Mouse (Mus musculus): ENCODE data around the gene Cadps2. TPM values are rescaled to one million over a fixed set of nuclear protein-coding genes. Genes with fewer than 3 reads are reported as not detected.

Gene Cadps2
- polyA plus RNA-seq, 1 experiment from 2014 or later: 3.5 TPM

GRCm38 (mm10) chr6:23392711-23393110, 446.5 kb downstream of the Cadps2 start:
- Histone ChIP-seq H3K4me1 (no peaks in the 10 kb centered on the region), H3K27ac (no peak overlapping the region), H3K27me3 (no peaks in the 10 kb centered on the region), H3K9ac (no peak overlapping the region), H3K36me3 (no peaks in the 10 kb centered on the region), H3K4me2 (replicated peaks) (no peak overlapping the region), H3K9me3 (no peaks in the 10 kb centered on the region), H3K4me3 (no peak overlapping the region)
- ATAC-seq (ENCODE audit: low FRiP score, low read depth): no peak
- 90% methylated on average over 4 of the region's 4 CpGs for WGBS

- no peak overlapping the region for H3K4me3 ChIP-seq
- H3K27me3 ChIP-seq: no peaks in the 10 kb centered on the region
- H3K4me2 ChIP-seq (replicated peaks): no peak overlapping the region
- peaks cover 9% of the 10 kb centered on the region for H3K4me1 ChIP-seq
- ATAC-seq (ENCODE audit: low FRiP score, low read depth): no peak
- no peaks in the 10 kb centered on the region for H3K9me3 ChIP-seq
- WGBS: 47% methylated on average over 5 of the region's 5 CpGs
- H3K36me3 ChIP-seq: no peaks in the 10 kb centered on the region
- no peak overlapping the region for H3K9ac ChIP-seq
- no peak overlapping the region for H3K27ac ChIP-seq
Measured at GRCm38 (mm10) chr6:23386711-23387110, 452.5 kb downstream of the Cadps2 start.

GRCm38 (mm10) chr6:23383004-23383347, 456.2 kb downstream of the Cadps2 start:
- Histone ChIP-seq H3K4me1 (peaks cover 9% of the 10 kb centered on the region), H3K27me3 (no peaks in the 10 kb centered on the region), H3K36me3 (no peaks in the 10 kb centered on the region), H3K9ac (no peak overlapping the region), H3K4me2 (replicated peaks) (peak overlapping the region; percentile 46), H3K4me3 (no peak overlapping the region), H3K9me3 (no peaks in the 10 kb centered on the region), H3K27ac (no peak overlapping the region)
- WGBS: 11% methylated on average over 1 of the region's 1 CpGs
- ATAC-seq (ENCODE audit: low FRiP score, low read depth): no peak; the same call in 1 of the 2 replicates

GRCm38 (mm10) chr6:23382283-23383003, 456.8 kb downstream of the Cadps2 start:
- Histone ChIP-seq H3K4me3 (no peak overlapping the region), H3K4me2 (replicated peaks) (peak overlapping the region; percentile 46), H3K4me1 (peaks cover 9% of the 10 kb centered on the region), H3K9me3 (no peaks in the 10 kb centered on the region), H3K36me3 (no peaks in the 10 kb centered on the region), H3K27me3 (no peaks in the 10 kb centered on the region), H3K27ac (no peak overlapping the region), H3K9ac (no peak overlapping the region)
- no peak for ATAC-seq (ENCODE audit: low FRiP score, low read depth)
- WGBS: 15% methylated on average over 12 of the region's 12 CpGs

- Histone ChIP-seq H3K4me3 (no peak overlapping the region), H3K9ac (no peak overlapping the region), H3K27ac (no peak overlapping the region), H3K4me1 (no peaks in the 10 kb centered on the region), H3K36me3 (no peaks in the 10 kb centered on the region), H3K9me3 (no peaks in the 10 kb centered on the region), H3K27me3 (no peaks in the 10 kb centered on the region), H3K4me2 (replicated peaks) (no peak overlapping the region)
- WGBS: 91% methylated on average over 7 of the region's 7 CpGs
- ATAC-seq (ENCODE audit: low FRiP score, low read depth): no peak
Measured at GRCm38 (mm10) chr6:23376327-23376726, 462.9 kb downstream of the Cadps2 start.

- H3K4me2 ChIP-seq (replicated peaks): no peak overlapping the region
- no peak overlapping the region for H3K4me3 ChIP-seq
- no peaks in the 10 kb centered on the region for H3K27me3 ChIP-seq
- no peaks in the 10 kb centered on the region for H3K4me1 ChIP-seq
- no peaks in the 10 kb centered on the region for H3K9me3 ChIP-seq
- 66% methylated on average over 8 of the region's 8 CpGs for WGBS
- no peak for ATAC-seq (ENCODE audit: low FRiP score, low read depth)
- no peak overlapping the region for H3K9ac ChIP-seq
- H3K27ac ChIP-seq: no peak overlapping the region
- no peaks in the 10 kb centered on the region for H3K36me3 ChIP-seq
Measured at GRCm38 (mm10) chr6:23361842-23362451, 477.3 kb downstream of the Cadps2 start.

DNA sequence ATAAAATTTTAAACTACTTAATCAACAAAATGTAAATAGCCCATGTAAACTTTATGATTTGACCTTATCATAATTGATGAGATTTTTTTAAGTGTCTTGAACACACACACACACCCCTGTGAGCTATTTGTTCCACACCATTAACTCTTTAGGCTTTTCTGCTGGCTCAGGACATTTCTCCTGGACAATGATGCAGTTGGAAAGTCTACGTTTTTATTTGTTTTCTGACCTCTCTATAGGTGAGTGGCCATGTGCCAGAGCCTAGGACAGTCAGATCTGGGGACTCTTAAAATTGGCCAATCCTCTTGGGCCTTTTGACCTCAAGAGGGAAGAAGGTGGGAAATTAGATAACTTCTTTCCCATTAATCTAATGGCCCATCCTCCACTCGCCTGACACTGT, 478.6 kb downstream of the Cadps2 start:
- no peak for ATAC-seq (ENCODE audit: low FRiP score, low read depth)
- Histone ChIP-seq H3K4me3 (no peak overlapping the region), H3K27ac (no peak overlapping the region), H3K9ac (no peak overlapping the region), H3K9me3 (no peaks in the 10 kb centered on the region), H3K4me2 (replicated peaks) (no peak overlapping the region), H3K27me3 (no peaks in the 10 kb centered on the region), H3K4me1 (no peaks in the 10 kb centered on the region), H3K36me3 (no peaks in the 10 kb centered on the region)
- 73% methylated on average over 2 of the region's 2 CpGs for WGBS

DNA sequence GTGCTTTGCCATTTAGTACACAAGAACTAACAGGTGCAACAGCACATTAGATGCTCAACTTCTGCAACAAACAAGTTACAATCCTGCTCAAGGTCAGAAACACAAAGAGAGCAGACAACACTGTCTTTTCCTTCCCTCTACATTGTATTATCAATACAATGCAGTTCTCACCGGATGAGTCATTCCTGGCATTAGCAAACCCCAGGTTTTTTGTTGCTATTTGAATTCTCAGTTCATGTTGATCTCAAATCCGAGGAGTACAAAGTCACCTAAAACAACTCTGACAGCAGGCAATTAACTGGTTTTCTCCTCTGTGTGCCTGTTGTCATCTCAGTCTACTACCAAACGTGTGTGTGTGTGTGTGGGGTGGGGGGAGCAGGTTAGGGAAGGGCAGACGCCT, 483.1 kb downstream of the Cadps2 start:
- Histone ChIP-seq H3K4me3 (no peak overlapping the region), H3K9ac (no peak overlapping the region), H3K4me2 (replicated peaks) (no peak overlapping the region), H3K9me3 (no peaks in the 10 kb centered on the region), H3K36me3 (no peaks in the 10 kb centered on the region), H3K27me3 (no peaks in the 10 kb centered on the region), H3K4me1 (no peaks in the 10 kb centered on the region), H3K27ac (no peak overlapping the region)
- ATAC-seq (ENCODE audit: low FRiP score, low read depth): no peak
- 52% methylated on average over 4 of the region's 4 CpGs for WGBS

DNA sequence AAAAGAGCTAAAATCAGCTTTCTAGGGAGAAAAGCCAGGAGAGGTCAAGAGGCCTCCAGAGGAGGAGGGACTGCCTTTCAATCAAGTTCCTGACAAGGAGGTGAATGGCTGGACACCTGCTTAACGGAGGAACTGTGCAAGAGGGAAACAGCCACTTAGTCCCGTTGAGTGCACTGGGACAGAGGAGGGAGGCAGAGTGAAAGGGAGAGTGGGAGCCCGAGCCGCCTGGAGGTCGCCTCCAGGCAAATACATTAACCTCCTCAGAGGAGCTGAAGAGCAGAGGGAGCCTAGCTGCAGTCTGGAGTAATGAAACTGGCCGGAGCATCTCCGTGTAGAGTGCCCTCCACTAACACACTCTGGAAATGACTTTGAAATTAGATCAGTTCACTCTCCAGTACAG, 485.7 kb downstream of the Cadps2 start:
- H3K4me3 ChIP-seq: no peak overlapping the region
- no peak overlapping the region for H3K4me2 ChIP-seq (replicated peaks)
- ATAC-seq (ENCODE audit: low FRiP score, low read depth): no peak
- no peaks in the 10 kb centered on the region for H3K4me1 ChIP-seq
- H3K27me3 ChIP-seq: no peaks in the 10 kb centered on the region
- no peaks in the 10 kb centered on the region for H3K9me3 ChIP-seq
- WGBS: 4% methylated on average over 7 of the region's 7 CpGs
- H3K9ac ChIP-seq: no peak overlapping the region
- H3K27ac ChIP-seq: no peak overlapping the region
- H3K36me3 ChIP-seq: no peaks in the 10 kb centered on the region

DNA sequence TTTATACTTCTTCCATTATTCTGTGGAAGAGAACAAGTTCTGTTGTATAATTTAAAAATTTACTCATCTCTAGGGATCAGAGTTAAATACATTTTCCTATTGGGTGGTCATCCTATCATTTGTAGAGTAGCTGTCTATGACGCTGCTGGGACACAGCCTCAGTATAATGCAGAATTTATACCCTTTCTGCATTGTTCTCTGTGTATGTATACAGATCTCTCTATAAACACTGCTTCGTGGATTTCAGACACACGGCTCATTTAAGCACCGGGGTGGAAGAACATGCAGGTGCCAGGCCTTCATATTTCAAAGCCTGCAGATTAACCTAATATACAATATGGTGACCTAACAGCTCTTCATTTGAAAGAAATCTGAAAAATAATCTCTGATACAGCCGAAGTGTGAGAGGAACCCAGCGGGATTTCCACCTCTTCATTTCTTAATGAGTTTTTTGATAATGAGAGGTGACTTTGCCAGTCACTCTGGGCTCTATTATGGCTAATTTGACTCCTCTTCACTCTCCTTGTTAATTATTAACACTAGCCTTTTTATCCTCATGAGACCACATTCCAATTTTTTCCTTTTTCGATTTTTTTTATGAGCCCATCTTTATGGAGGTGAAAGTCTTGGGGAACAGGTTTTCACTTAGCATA, 501.7 kb downstream of the Cadps2 start:
- ATAC-seq (ENCODE audit: low FRiP score, low read depth): no peak
- WGBS: 73% methylated on average over 7 of the region's 7 CpGs
- Histone ChIP-seq H3K27me3 (no peaks in the 10 kb centered on the region), H3K4me3 (no peak overlapping the region), H3K36me3 (no peaks in the 10 kb centered on the region), H3K4me1 (no peaks in the 10 kb centered on the region), H3K4me2 (replicated peaks) (no peak overlapping the region), H3K27ac (no peak overlapping the region), H3K9ac (no peak overlapping the region), H3K9me3 (no peaks in the 10 kb centered on the region)

- Histone ChIP-seq H3K9me3 (no peaks in the 10 kb centered on the region), H3K9ac (no peak overlapping the region), H3K27ac (no peak overlapping the region), H3K4me3 (no peak overlapping the region), H3K27me3 (no peaks in the 10 kb centered on the region), H3K36me3 (no peaks in the 10 kb centered on the region), H3K4me1 (no peaks in the 10 kb centered on the region), H3K4me2 (replicated peaks) (no peak overlapping the region)
- WGBS: 82% methylated on average over 8 of the region's 8 CpGs
- no peak for ATAC-seq (ENCODE audit: low FRiP score, low read depth)
Measured at GRCm38 (mm10) chr6:23314945-23315344, 524.3 kb downstream of the Cadps2 start.

DNA sequence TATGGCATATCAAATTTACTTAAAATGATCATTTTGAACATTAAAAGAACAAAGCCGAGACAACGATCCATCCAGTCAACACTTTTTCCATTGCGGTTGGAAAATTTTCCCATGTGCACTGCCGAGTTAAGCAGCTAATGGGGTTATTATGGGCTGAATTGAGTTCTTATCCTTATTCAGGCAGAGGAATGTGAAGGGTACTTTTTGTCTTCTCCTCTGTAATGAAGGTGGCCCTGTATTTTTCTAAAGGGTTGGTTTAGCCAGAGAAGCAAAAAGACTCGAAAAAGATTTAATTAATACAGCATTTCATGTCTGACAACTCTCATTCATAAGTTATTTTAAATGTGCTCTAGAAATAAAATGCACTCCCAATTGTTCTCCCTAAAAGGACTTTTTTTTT, 524.9 kb downstream of the Cadps2 start:
- no peak overlapping the region for H3K9ac ChIP-seq
- H3K27ac ChIP-seq: no peak overlapping the region
- no peaks in the 10 kb centered on the region for H3K4me1 ChIP-seq
- H3K27me3 ChIP-seq: no peaks in the 10 kb centered on the region
- WGBS: 73% methylated on average over 5 of the region's 5 CpGs
- no peak for ATAC-seq (ENCODE audit: low FRiP score, low read depth)
- no peak overlapping the region for H3K4me3 ChIP-seq
- no peaks in the 10 kb centered on the region for H3K9me3 ChIP-seq
- H3K36me3 ChIP-seq: no peaks in the 10 kb centered on the region
- no peak overlapping the region for H3K4me2 ChIP-seq (replicated peaks)

Data from limb, embryonic 13.5 days (tissue).